Mouse (Mus musculus): ENCODE results near the gene Ccr10. TPM values are rescaled to one million over a fixed set of nuclear protein-coding genes. Genes with fewer than 3 reads are reported as not detected.

Ccr10 gene
- total RNA-seq, 2 experiments from 2014 or later = not detected

DNA sequence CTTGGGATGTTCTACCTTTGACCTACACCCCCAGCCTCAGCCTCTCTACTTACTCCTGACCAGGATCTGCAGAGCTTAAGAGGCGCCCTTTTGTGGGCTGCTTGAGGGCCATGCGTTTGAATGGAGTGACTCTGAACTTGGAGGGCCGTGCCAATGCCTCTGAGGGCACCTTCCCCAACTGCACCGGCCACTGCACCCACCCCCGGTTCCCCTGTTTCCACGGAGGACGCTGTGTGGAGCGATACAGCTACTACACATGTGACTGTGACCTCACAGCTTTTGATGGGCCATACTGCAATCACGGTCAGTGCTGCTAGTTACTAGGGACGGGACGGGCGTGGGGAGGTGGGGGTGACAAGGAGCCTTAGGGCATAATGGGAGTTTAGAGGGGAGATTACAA, 9.7 kb upstream of the Ccr10 start:
- Histone ChIP-seq H3K27ac (no peak overlapping the region), H3K4me3 (no peak overlapping the region)
- no peak for DNase-seq
- no peak for TF ChIP-seq CTCF (IDR thresholded peaks at IDR 0.05)
- intact Hi-C loops (cut with DNase I) = no loop called here

DNA sequence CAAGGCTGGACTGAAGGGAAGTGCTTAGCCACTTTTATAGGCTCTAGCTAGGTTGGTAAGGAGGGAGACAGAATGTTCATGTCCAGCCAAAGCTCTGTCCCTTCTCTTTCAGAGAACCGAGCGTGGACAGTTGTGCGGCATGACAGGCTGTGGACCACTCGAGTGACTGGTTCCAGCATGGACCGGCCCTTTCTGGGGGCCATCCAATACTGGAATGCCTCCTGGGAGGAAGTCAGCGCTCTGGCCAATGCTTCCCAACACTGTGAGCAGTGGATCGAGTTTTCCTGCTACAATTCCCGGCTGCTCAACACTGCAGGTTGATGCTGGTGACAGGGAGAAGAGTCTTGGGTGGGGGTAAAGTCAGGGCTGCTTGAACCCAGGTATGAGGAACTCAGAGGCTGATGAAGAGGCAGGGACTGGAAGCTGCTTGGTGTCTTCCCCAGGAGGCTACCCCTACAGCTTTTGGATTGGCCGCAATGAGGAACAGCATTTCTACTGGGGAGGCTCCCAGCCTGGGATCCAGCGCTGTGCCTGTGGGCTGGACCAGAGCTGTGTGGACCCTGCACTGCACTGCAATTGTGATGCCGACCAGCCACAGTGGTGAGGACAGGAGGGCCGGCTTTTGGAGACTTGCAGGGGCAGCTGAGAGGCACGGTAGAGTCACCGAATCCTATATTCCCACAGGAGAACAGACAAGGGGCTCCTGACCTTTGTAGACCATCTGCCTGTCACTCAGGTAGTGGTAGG, 7.7 kb upstream of the Ccr10 start:
- no peak for TF ChIP-seq CTCF (IDR thresholded peaks at IDR 0.05)
- no peak overlapping the region for H3K4me3 ChIP-seq
- intact Hi-C loops (cut with DNase I) = no loop called here
- no peak overlapping the region for H3K27ac ChIP-seq
- DNase-seq = no peak

DNA sequence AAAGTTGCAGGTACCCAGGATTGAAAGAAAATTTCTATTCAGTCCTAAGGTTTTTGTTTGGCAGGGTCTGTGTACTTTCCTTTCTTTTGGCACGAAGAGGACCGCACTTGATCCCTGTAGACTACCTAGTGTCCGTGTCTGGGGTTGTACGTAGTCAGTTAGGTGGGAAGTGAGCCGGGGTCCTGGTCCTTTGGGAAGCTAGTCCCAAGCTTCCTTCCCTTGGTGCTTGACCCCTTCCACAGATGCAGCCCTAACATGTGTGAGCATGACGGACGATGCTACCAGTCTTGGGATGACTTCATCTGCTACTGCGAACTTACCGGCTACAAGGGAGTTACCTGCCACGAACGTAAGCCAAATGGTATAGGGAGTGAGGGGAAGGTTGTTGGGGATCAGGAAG, 6.7 kb upstream of the Ccr10 start:
- Histone ChIP-seq H3K27ac (no peak overlapping the region), H3K4me3 (no peak overlapping the region)
- TF ChIP-seq CTCF (IDR thresholded peaks at IDR 0.05) = no peak
- intact Hi-C loops (cut with DNase I) = no loop called here
- no peak for DNase-seq

DNA sequence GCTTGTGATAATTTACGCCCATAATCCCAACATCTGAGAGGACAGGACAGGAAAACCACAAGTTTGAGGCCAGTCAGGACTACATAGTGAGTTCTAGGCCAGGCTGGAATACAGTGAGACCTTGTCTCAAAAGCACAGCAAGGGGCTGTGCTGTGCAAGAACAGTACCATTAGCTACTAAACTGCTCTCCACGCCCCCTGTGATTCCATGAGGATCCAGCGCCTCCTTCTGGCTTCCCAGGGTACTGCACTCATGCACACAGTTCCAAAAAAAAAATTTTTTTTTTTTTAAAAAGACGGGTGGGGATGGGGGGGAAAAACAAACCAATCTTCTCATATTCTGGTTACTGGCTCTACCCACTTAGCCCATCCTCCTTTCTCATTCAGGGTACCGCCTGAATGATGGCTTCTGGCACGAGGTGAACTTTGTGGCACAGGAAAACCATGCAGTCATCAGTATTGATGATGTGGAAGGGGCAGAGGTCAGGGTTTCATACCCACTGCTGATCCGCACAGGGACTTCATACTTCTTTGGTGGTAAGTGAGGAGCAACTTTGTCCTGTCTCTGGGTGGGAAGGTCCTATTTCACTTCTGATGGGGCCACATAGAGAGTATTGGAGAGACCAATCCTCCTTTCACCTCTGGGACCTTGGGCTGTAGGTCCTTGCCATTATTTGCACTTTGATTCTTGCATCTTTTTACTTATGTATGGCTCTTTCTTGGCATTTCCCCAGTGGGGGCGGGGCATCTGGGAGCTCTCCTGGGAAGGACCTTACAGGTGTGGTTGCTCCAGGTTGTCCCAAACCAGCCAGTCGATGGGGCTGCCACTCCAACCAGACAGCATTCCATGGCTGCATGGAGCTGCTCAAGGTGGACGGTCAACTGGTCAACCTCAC, 5.8 kb upstream of the Ccr10 start:
- Histone ChIP-seq H3K27ac (no peak overlapping the region), H3K4me3 (no peak overlapping the region)
- intact Hi-C loops (cut with DNase I) = no loop called here
- peak; percentile 80 for DNase-seq
- peak; percentile 83 for TF ChIP-seq CTCF (IDR thresholded peaks at IDR 0.05)

DNA sequence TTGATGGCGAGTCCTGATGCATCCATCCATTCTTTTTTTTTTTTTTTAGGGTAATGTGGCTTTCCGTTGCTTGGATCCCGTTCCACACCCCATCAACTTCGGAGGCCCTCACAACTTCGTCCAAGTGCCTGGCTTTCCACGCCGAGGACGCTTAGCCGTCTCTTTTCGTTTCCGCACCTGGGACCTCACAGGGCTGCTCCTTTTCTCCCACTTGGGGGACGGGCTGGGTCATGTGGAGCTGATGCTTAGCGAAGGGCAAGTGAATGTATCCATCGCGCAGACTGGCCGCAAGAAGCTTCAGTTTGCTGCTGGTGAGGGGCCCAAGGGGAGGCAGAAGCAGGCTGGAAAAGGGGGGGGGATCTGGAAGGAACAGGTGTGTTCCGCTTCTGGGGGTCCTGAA, 5.0 kb upstream of the Ccr10 start:
- intact Hi-C loops (cut with DNase I) = no loop called here
- no peak overlapping the region for H3K27ac ChIP-seq
- no peak for DNase-seq
- TF ChIP-seq CTCF (IDR thresholded peaks at IDR 0.05) = no peak
- H3K4me3 ChIP-seq = no peak overlapping the region

DNA sequence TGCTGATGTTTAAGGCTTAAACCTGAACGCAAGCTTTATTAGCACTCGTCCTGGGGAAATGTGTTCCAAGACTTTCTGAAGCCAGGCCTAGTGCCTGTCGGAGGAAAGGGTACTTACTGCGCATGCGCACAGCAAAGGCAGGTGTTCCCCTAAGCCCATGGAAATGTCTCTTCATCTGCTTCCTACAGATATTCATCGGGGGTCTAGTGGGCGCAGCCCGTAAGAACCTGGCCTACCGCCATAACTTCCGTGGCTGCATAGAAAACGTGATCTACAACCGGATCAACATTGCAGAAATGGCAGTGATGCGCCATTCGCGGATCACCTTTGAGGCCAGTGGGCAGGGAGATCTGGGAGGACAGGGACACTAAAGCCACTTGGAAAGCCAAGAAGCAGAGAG, 4.1 kb upstream of the Ccr10 start:
- intact Hi-C loops (cut with DNase I) = loop anchor here (5.0 kb wide), 2 partner anchors 97 to 287 kb away; partner anchors contain the start of gene Coasy
- H3K4me3 ChIP-seq = no peak overlapping the region
- no peak for DNase-seq
- no peak for TF ChIP-seq CTCF (IDR thresholded peaks at IDR 0.05)
- H3K27ac ChIP-seq = no peak overlapping the region

DNA sequence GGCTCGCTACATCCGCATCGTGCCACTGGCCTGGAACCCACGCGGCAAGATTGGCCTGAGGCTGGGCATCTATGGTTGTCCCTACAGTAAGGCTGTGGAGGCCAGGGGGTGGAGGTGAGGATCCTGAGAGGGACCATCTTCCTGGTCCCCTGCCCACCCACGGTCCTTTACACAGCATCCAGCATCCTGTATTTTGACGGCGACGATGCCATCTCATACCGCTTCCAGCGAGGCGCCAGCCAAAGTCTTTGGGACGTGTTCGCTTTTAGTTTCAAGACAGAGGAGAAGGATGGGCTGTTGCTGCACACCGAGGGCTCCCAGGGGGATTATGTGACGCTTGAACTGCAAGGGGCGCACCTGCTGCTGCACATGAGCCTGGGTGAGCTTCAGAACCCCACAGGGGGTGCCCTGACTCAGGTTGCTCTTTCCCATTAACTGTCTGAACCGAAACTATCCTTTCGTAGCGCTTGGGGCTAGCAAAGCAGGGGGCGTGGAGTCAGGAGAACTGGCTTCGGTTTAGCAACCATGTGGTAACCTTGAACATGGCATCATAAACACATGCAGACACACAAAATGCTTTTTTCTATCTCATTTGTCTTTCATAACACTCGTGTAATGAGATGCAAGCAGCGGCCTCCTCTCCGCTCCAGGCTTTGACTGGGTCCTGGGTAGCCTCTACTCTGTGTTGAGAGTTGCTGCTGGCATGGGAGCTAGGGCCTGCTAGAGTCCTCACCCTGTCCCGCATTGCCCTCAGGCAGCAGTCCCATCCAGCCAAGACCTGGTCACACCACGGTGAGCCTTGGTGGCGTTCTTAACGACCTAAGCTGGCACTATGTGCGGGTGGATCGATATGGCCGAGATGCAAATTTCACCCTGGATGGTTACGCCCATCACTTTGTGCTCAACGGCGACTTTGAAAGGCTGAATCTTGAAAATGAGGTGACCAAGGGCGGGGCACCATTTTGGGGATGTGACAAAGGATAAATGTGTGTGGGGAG, 3.1 kb upstream of the Ccr10 start:
- TF ChIP-seq CTCF (IDR thresholded peaks at IDR 0.05) = no peak
- no peak for DNase-seq
- Histone ChIP-seq H3K4me3 (no peak overlapping the region), H3K27ac (no peak overlapping the region)
- intact Hi-C loops (cut with DNase I) = loop anchor here (5.0 kb wide), 2 partner anchors 96 to 286 kb away; partner anchors contain the start of gene Coasy

DNA sequence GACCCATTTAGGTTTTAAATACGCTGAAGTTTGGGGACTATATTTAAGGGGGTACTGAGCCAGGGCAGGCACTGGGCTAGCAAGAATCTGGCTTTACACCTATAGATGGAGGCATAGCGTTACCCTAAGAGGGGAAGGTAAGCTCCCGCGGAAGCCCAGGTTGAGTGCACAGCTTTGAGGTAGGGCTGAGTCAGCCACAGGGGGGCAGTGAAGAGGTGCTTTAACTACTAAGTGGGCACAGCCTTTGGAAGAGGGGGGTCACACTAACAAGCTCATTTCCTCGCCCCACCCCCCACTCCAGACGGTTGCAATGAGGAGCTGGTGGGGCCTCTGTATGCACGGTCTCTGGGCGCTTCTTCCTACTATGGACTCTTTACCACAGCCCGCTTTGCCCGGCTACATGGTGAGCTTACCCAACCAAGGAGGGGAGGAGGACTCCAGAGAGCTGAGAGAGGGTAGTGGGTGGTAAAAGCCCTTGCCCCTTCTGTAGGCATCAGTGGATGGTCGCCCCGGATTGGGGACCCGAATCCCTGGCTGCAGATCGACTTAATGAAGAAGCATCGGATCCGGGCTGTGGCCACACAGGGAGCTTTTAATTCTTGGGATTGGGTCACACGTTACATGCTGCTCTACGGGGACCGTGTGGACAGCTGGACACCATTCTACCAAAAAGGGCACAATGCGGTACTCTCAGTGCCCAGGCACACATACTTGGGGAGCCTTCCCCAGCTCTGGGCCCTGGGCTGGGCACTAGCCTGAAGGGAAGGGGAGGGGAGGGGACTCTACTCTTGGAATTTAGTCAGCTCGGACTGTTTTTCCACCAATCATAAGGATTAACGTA, 1.9 kb upstream of the Ccr10 start:
- intact Hi-C loops (cut with DNase I) = loop anchor here (5.0 kb wide), 2 partner anchors 95 to 285 kb away; partner anchors contain the start of gene Coasy
- H3K27ac ChIP-seq = no peak overlapping the region
- TF ChIP-seq CTCF (IDR thresholded peaks at IDR 0.05) = peak; percentile 71
- peak overlapping the region; percentile 61 for H3K4me3 ChIP-seq
- DNase-seq = peak; percentile 70

DNA sequence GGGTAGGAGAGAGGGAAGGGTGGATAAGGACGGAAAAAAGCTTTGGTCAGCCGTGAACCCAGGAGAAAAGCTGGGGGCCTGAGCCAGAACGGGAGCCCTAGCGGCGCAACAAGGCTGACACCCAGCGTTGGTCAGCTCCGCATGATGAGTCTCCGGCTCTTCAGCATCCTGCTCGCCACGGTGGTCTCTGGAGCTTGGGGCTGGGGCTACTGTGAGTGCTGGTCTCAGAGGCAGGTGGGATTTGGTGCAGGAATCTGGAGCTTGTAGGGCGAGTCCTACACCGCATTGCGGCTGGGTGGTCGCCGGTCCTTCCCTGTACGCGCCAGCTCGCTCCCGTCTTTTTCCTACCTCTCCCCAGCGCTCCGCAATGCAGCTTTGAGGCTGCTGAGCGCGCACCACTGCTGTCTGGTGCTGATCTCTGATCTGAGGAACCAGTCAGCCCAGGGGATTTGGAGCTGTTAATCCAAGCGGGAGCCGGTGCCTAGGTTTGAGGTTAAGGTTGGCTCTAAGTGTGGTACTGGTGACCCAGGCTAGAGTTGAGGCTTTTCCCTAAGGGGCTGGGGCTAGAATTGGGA, 961 bp upstream of the Ccr10 start:
- H3K27ac ChIP-seq = peak overlapping the region; percentile 28
- TF ChIP-seq CTCF (IDR thresholded peaks at IDR 0.05) = peak; percentile 59
- DNase-seq = peak; percentile 72
- peak overlapping the region; percentile 61 for H3K4me3 ChIP-seq
- intact Hi-C loops (cut with DNase I) = loop anchor here (5.0 kb wide), 2 partner anchors 94 to 284 kb away; partner anchors contain the start of gene Coasy

DNA sequence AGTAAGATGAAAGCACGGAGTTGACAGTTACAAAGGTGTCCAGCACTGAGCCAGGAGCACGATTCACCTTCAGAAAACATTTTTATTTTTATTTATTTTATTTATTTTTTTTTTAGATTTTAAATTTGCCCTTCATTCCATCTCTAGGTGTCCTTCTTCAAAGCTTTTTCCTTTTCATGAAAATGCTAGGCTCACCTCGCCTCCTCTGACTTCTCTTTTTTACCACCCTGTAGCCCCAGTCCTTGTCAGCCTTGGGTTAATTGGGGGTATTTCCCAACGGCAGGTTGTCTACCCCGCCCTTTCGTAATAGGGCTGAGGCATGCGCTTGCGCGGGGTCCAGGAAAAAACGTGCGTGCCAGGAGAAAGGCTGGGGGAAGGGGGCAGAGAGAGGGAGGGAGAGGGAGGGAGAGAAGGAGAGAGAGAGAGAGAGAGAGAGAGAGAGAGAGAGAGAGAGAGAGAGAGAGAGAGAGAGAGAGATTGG, 433 bp upstream of the Ccr10 start:
- intact Hi-C loops (cut with DNase I) = loop anchor here (5.0 kb wide), 2 partner anchors 93 to 283 kb away; partner anchors contain the start of gene Coasy
- Histone ChIP-seq H3K4me3 (peak overlapping the region; percentile 61), H3K27ac (no peak overlapping the region; the same call in 1 of the 2 replicates)
- no peak for DNase-seq
- TF ChIP-seq CTCF (IDR thresholded peaks at IDR 0.05) = no peak

DNA sequence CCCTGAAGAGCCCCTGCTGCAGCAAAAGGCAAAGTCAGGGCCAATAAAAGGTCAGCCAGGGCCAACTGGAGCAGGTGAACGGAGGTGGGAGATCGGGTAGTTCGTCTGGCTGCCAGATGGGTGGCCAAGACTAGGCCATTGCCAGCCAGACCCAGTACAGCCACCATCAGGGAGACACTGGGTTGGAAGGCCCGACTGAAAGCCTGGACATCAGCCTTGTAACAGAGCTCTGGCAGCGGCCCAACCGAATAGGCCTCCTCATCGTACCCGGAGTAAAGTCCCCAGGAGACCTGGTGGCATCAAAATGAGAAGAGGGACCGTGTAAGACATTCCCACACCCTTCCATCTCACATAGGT, 876 bp downstream of the Ccr10 start:
- TF ChIP-seq CTCF (IDR thresholded peaks at IDR 0.05) = no peak
- Histone ChIP-seq H3K27ac (peak overlapping the region; percentile 93), H3K4me3 (peak overlapping the region; percentile 71)
- DNase-seq = peak; percentile 64
- intact Hi-C loops (cut with DNase I) = loop anchor here (5.0 kb wide), 1 partner anchor 192 kb away; no protein-coding TSS in a partner anchor

Measured in gastrocnemius, adult 2 months (tissue).